Comparison of ENCODE assay signal across 10 mouse cellular contexts in genomic region chrX:48138539-48139275, GRCm38 (mm10). TPM values are rescaled to one million over a fixed set of nuclear protein-coding genes. Genes with fewer than 3 reads are reported as not detected.
DNase-seq lines count a peak whose midpoint lies in the region; ATAC-seq and TF ChIP-seq lines count a peak whose summit lies in the region.
"Had no signal": no experiment of that assay in that cellular context is flagged by ENCODE, and none has a peak within 500 bp of the region (broad histone marks: within the 10 kb centered on the region; RNA-seq: fewer than 3 reads in every experiment).

No protein-coding gene starts in this region.

- H3K9me3 ChIP-seq in embryonic facial prominence, embryonic 10.5 days, result no peaks in the 10 kb centered on the region
- no peaks in the 10 kb centered on the region for H3K9me3 ChIP-seq in liver, embryonic 14.5 days (ENCODE audit: control insufficient read depth, low read length)
- H3K9me3 ChIP-seq in stomach, postnatal 0 days (ENCODE audit: control insufficient read depth, low read length), result no peaks in the 10 kb centered on the region
- H3K9me3 ChIP-seq in intestine, postnatal 0 days (ENCODE audit: control insufficient read depth), result no peaks in the 10 kb centered on the region

- H3K27ac ChIP-seq in embryonic facial prominence, embryonic 10.5 days (replicated peaks), result no peak overlapping the region
- peak overlapping the region; percentile 23; the same call in 1 of the 2 replicates for H3K27ac ChIP-seq in liver, embryonic 14.5 days
- H3K27ac ChIP-seq in stomach, postnatal 0 days (replicated peaks), result peak overlapping the region; percentile 45; the same call in 1 of the 2 replicates
- H3K27ac ChIP-seq in intestine, postnatal 0 days (ENCODE audit: low read depth, low read length), result no peak overlapping the region

- peak; percentile 88 for ATAC-seq in liver, embryonic 14.5 days (ENCODE audit: insufficient read depth)
- no peak for ATAC-seq in stomach, postnatal 0 days (ENCODE audit: low FRiP score, low TSS enrichment)
- ATAC-seq in intestine, postnatal 0 days, result no peak

- no peak overlapping the region for H3K4me3 ChIP-seq in embryonic facial prominence, embryonic 10.5 days
- no peak overlapping the region for H3K4me3 ChIP-seq in liver, embryonic 14.5 days (ENCODE audit: insufficient read depth in 1 of 2, low read depth in 2 of 2, low read length in 2 of 2)
- H3K4me3 ChIP-seq in stomach, postnatal 0 days (ENCODE audit: low read depth, low read length), result no peak overlapping the region
- H3K4me3 ChIP-seq in intestine, postnatal 0 days (ENCODE audit: low read depth, low read length), result no peak overlapping the region

- WGBS in embryonic facial prominence, embryonic 10.5 days, result 45% methylated on average over 7 of the region's 7 CpGs
- 18% methylated on average over 7 of the region's 7 CpGs for WGBS in liver, embryonic 14.5 days (ENCODE audit: insufficient replicate concordance)
- 53% methylated on average over 7 of the region's 7 CpGs for WGBS in stomach, postnatal 0 days
- WGBS in intestine, postnatal 0 days, result 51% methylated on average over 7 of the region's 7 CpGs

- peak; percentile 15 for DNase-seq in thymus, postnatal 4 days
- no peak for DNase-seq in thymus, postnatal 10 days (ENCODE audit: low spot score in 2 of 2)
- DNase-seq in embryonic facial prominence, embryonic 10.5 days (ENCODE audit: low spot score), result peak; percentile 14
- peak; percentile 41 to 58 (median 46) for DNase-seq in liver, embryonic 14.5 days (ENCODE audit: low read depth in 3 of 3, low spot score in 3 of 3)
- no peak for DNase-seq in stomach, postnatal 0 days (ENCODE audit: low spot score)
- no peak for DNase-seq in adrenal gland, postnatal 14 days
- DNase-seq in right cerebral cortex, postnatal 14 days, result no peak
- DNase-seq: gastrocnemius, postnatal 10 days; kidney, postnatal 4 days had no signal

- TF ChIP-seq CTCF in liver, embryonic 14.5 days (IDR thresholded peaks at IDR 0.05; ENCODE audit: low read depth), result no peak
- TF ChIP-seq CTCF in stomach, postnatal 0 days (IDR thresholded peaks at IDR 0.05; ENCODE audit: low read depth), result no peak
- TF ChIP-seq CTCF in intestine, postnatal 0 days (IDR thresholded peaks at IDR 0.05; ENCODE audit: low read depth), result no peak

- no peaks in the 10 kb centered on the region for H3K36me3 ChIP-seq in embryonic facial prominence, embryonic 10.5 days (replicated peaks)
- H3K36me3 ChIP-seq in liver, embryonic 14.5 days (replicated peaks; ENCODE audit: control insufficient read depth, insufficient read depth, low read depth), result no peaks in the 10 kb centered on the region
- H3K36me3 ChIP-seq in stomach, postnatal 0 days (ENCODE audit: control insufficient read depth, insufficient read depth, low read length), result no peaks in the 10 kb centered on the region
- H3K36me3 ChIP-seq in intestine, postnatal 0 days (ENCODE audit: control insufficient read depth, insufficient read depth), result no peaks in the 10 kb centered on the region

- peak overlapping the region; percentile 37 for H3K4me2 ChIP-seq in liver, embryonic 14.5 days (ENCODE audit: low read depth)
- no peak overlapping the region for H3K4me2 ChIP-seq in stomach, postnatal 0 days (replicated peaks; ENCODE audit: low read depth)
- no peak overlapping the region for H3K4me2 ChIP-seq in intestine, postnatal 0 days (replicated peaks; ENCODE audit: low read depth)

- peaks cover 4% of the 10 kb centered on the region for H3K27me3 ChIP-seq in embryonic facial prominence, embryonic 10.5 days (replicated peaks; ENCODE audit: low read depth, poor library complexity, severe bottlenecking)
- H3K27me3 ChIP-seq in liver, embryonic 14.5 days (ENCODE audit: control insufficient read depth, insufficient read depth, low read length), result no peaks in the 10 kb centered on the region
- no peaks in the 10 kb centered on the region for H3K27me3 ChIP-seq in stomach, postnatal 0 days (ENCODE audit: control insufficient read depth, insufficient read depth, low read length)
- no peaks in the 10 kb centered on the region for H3K27me3 ChIP-seq in intestine, postnatal 0 days (replicated peaks; ENCODE audit: control insufficient read depth, insufficient read depth, low read length)

- peak; percentile 71 for TF ChIP-seq EP300 in liver, embryonic 14.5 days (IDR thresholded peaks at IDR 0.05; ENCODE audit: low read depth)
- TF ChIP-seq EP300 in stomach, postnatal 0 days (optimal IDR thresholded peaks at IDR 0.05), result no peak

- H3K4me1 ChIP-seq in embryonic facial prominence, embryonic 10.5 days, result peaks cover 24% of the 10 kb centered on the region
- peaks cover 12 to 35% of the 10 kb centered on the region in 2 experiments for H3K4me1 ChIP-seq in liver, embryonic 14.5 days (replicated peaks; ENCODE audit: control insufficient read depth in 2 of 2, insufficient read depth in 2 of 2, low read length in 1 of 2)
- H3K4me1 ChIP-seq in stomach, postnatal 0 days (replicated peaks; ENCODE audit: control insufficient read depth, insufficient read depth), result no peaks in the 10 kb centered on the region
- no peaks in the 10 kb centered on the region for H3K4me1 ChIP-seq in intestine, postnatal 0 days (replicated peaks; ENCODE audit: control insufficient read depth, insufficient read depth, low read length)

- H3K9ac ChIP-seq in liver, embryonic 14.5 days (replicated peaks), result no peak overlapping the region
- H3K9ac ChIP-seq in stomach, postnatal 0 days (ENCODE audit: low read length), result no peak overlapping the region
- H3K9ac ChIP-seq in intestine, postnatal 0 days (ENCODE audit: low read depth, low read length), result no peak overlapping the region

RNA-seq across cellular contexts. Expression of gene Sash3, which starts 7.5 kb away (rescaled TPM):
- 1.2 TPM in 2 replicates for polyA plus RNA-seq in embryonic facial prominence, embryonic 10.5 days (2016; fragmentation: Nextera tagmentation; extraction: Ambion mirVana)
- 3.8 and 4.0 TPM in 2 replicates for polyA plus RNA-seq in liver, embryonic 14.5 days (2012; rRNA removed)
- polyA plus RNA-seq in liver, embryonic 14.5 days (2014; fragmentation: Nextera tagmentation; extraction: Ambion mirVana), result 6.9 TPM in 2 replicates
- polyA plus RNA-seq in stomach, postnatal 0 days (2015; fragmentation: Nextera tagmentation; extraction: Ambion mirVana), result 1.5 and 1.6 TPM in 2 replicates
- total RNA-seq in adrenal gland, postnatal 14 days (2021), result 1.6 and 12.3 TPM in 2 replicates
- polyA plus RNA-seq in intestine, postnatal 0 days (2015; fragmentation: Nextera tagmentation; extraction: Ambion mirVana), result 1.5 and 2.1 TPM in 2 replicates

RNA-seq across cellular contexts. Expression of gene Xpnpep2, which starts 30.2 kb away (rescaled TPM):
- polyA plus RNA-seq in embryonic facial prominence, embryonic 10.5 days (2016; fragmentation: Nextera tagmentation; extraction: Ambion mirVana), result 1.2 and 1.3 TPM in 2 replicates
- polyA plus RNA-seq in liver, embryonic 14.5 days (2012; rRNA removed), result 0.01 TPM in 1 of 2 replicates, not detected in the other
- 0.23 TPM in 1 of 2 replicates, not detected in the other for polyA plus RNA-seq in liver, embryonic 14.5 days (2014; fragmentation: Nextera tagmentation; extraction: Ambion mirVana)
- 0.58 and 1.1 TPM in 2 replicates for polyA plus RNA-seq in stomach, postnatal 0 days (2015; fragmentation: Nextera tagmentation; extraction: Ambion mirVana)
- total RNA-seq in adrenal gland, postnatal 14 days (2021), result 1.1 and 1.5 TPM in 2 replicates
- polyA plus RNA-seq in intestine, postnatal 0 days (2015; fragmentation: Nextera tagmentation; extraction: Ambion mirVana), result 3.9 and 4.4 TPM in 2 replicates

Comparison
In these comparisons a context has a peak if more than half of its experiments do, and no peak if none do; other contexts are left out.
1. DNase-seq: peak in thymus, postnatal 4 days (single experiment), embryonic facial prominence, embryonic 10.5 days (single experiment) and liver, embryonic 14.5 days (3 of 3); none in thymus, postnatal 10 days (0 of 2), stomach, postnatal 0 days (single experiment), adrenal gland, postnatal 14 days (single experiment) and right cerebral cortex, postnatal 14 days (single experiment).
2. H3K27ac ChIP-seq: peak in liver, embryonic 14.5 days (single experiment) and stomach, postnatal 0 days (single experiment); none in embryonic facial prominence, embryonic 10.5 days (single experiment) and intestine, postnatal 0 days (single experiment).